Mouse (Mus musculus) brain, embryonic 18.5 days (tissue): Measurements from ENCODE around the gene Cenpv.
"Not testable (repeated sequence)": the region's sequence is repeated elsewhere in the genome, so short reads cannot be mapped to it uniquely, and the experiment has no call there.

Experiments
- DNase-seq: peaks from one replicate; pipeline ENCODE4 v3.0.0-alpha.2; 2012; ENCODE audit warnings: low read depth, low spot score

The Cenpv gene

DNA sequence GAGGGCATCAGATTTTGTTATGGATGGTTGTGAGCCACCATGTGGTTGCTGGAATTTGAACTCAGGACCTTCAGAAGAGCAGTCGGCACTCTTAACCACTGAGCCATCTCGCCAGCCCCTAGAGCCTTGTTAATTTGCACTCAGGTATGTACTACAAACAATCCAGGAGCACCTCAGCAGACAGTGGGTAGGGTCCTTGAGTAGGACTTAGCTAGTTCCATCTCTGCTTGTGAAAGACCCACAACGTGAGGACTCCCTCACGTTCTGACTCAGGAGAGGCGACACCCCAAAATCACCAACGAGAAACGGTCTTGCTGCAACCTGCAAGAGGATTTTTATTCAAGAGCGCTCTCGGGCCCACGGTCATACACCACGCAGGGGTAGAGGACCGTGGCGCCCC lies 30.7 kb downstream of the Cenpv start:
- DNase-seq, result not testable (repeated sequence)

- no peak for DNase-seq
Observed at GRCm38 (mm10) chr11:62507683-62508082, 31.4 kb downstream of the Cenpv start.

DNA sequence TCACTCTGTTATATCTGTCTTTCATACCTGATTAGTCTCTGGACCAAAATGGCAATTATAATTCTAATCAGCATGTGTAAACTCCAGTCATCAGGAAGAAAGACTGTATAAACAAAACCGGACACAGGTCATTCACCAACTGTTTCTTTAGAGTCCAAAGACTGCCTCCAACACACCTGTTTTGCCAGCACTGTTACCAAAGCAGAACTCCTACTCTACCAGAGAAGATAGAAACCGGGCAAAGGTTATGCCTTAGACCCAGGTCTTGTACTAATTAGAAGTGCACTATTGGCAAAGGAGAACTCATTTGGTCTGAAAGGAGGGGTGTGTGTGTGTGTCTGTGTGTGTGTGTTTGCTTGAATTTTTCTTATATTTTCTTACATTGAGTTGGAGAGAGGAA lies 38.5 kb downstream of the Cenpv start:
- DNase-seq, result no peak

GRCm38 (mm10) chr11:62498802-62499201 lies 40.3 kb downstream of the Cenpv start:
- no peak for DNase-seq

DNA sequence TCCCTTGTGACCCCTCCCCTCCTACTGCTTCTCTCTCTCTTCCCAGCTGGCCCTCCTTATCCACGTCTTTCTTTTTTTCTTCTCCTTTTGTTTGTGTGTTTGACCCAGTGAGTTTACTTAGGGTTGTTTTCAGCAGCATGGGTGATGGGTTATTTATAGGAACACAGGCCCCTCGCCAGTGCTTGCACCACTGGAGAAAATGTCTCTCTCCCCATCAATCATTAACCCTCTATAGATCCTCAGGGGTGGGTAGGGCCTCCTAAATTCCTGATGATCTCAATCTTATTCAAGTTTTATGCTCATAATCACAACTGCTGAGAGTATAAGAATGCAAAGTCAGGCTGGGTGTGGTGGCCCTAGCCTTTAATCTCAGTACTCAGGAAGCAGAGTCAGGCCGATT lies 41.9 kb downstream of the Cenpv start:
- no peak for DNase-seq

DNA sequence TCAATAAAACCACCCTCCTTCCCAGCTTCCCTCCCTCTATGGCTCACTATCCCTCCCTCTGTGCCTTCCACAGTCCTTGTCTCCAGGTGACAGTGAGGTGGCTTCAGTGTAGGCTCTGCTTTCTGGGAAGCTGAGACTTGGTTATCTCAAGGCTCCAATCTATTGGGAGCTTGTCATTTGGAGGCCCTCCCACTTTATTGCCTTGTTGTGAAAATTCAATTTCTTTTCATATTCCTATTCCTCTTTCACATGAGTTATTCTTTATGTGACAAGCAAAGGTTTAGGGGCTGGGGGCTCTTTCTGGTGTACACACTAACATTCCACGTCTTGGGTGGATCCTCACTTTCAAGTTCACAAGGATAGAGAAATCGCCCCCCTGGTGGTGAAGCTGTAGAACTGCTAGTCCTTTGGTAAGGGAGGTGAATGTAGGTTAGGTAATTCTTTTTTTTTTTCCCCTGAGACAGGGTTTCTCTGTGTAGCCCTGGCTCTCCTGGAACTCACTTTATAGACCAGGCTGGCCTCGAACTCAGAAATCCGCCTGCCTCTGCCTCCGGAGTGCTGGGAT lies 42.8 kb downstream of the Cenpv start:
- no peak for DNase-seq

GRCm38 (mm10) chr11:62495276-62495801 lies 43.7 kb downstream of the Cenpv start:
- DNase-seq, result no peak

GRCm38 (mm10) chr11:62494754-62495275 lies 44.2 kb downstream of the Cenpv start:
- no peak for DNase-seq

- DNase-seq, result no peak
Observed at GRCm38 (mm10) chr11:62493701-62494100, 45.4 kb downstream of the Cenpv start.

- DNase-seq, result no peak
Observed at GRCm38 (mm10) chr11:62487540-62488350, 51.3 kb downstream of the Cenpv start.

DNA sequence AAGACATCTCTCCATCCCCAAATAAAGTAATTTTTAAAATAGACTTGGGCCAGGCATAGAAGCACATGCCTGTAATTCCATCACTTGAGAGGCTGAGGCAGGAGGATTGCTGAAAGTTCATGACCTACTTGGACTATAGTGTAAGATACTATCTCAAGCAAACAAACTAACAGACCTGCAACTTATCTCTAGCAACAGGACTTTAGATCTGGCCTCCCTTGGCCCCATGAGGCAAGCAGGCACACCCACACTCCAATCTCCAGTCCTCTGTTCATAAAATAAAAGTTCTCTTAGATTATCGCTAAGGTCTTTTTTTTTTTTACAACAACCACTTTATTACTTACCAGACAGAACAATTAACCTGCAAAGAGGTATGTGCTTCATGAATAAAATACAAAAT lies 52.1 kb downstream of the Cenpv start:
- DNase-seq, result no peak

GRCm38 (mm10) chr11:62479581-62479980 lies 59.5 kb downstream of the Cenpv start:
- no peak for DNase-seq

GRCm38 (mm10) chr11:62478931-62479330 lies 60.1 kb downstream of the Cenpv start:
- no peak for DNase-seq

DNA sequence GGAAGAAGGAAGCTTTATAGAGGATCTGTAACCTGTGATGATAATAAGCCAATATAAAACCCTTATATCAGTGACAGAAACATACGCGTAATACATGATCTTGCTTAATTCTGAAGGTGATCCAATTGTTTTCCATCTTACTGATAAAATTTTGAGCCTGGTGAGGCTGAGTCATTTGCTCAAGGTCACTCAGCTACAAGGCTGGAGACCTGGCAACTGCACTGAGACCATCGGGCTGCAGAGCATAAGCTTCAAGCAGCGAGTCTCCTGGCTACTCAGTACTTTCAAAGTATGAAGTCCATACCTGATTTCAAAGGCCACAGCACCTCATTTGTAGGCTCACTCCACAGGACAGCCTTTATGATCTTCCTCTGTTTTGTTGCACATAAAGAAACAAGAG lies 62.9 kb downstream of the Cenpv start:
- DNase-seq, result no peak
